Mouse (Mus musculus): ENCODE data around the gene Olfr394. TPM values are rescaled to one million over a fixed set of nuclear protein-coding genes. Genes with fewer than 3 reads are reported as not detected.
"Not testable (repeated sequence)": the region's sequence is repeated elsewhere in the genome, so short reads cannot be mapped to it uniquely, and the experiment has no call there.

Gene Olfr394
- polyA plus RNA-seq (2014; fragmentation: Nextera tagmentation; extraction: Ambion mirVana): not detected in 2 replicates

- 86% methylated on average over 1 of the region's 1 CpGs for WGBS
- Histone ChIP-seq H3K4me3 (ENCODE audit: low read depth, low read length) (no peak within 1 kb of the TSS), H3K36me3 (ENCODE audit: control insufficient read depth, insufficient read depth, low read length) (no peaks in the 10 kb centered on the region), H3K4me1 (ENCODE audit: control insufficient read depth, insufficient read depth, low read length) (no peaks in the 10 kb centered on the region), H3K9ac (replicated peaks; ENCODE audit: low read depth, low read length) (no peak within 1 kb of the TSS), H3K27ac (ENCODE audit: low read depth, low read length) (no peak within 1 kb of the TSS), H3K27me3 (ENCODE audit: control insufficient read depth, insufficient read depth, low read length) (no peaks in the 10 kb centered on the region), H3K9me3 (ENCODE audit: control insufficient read depth, low read length) (no peaks in the 10 kb centered on the region), H3K4me2 (ENCODE audit: low read depth, low read length) (no peak within 1 kb of the TSS)
- no peak for ATAC-seq (ENCODE audit: low read depth)
These were observed at the start of gene Olfr394 for GRCm38 (mm10) chr11:73890671-73891070. Gene Olfr394, minus strand, starts transcription at chr11:73890771.

- no peak within 1 kb of the TSS for H3K4me2 ChIP-seq (ENCODE audit: low read depth, low read length)
- H3K4me3 ChIP-seq (ENCODE audit: low read depth, low read length): no peak within 1 kb of the TSS
- H3K27me3 ChIP-seq (ENCODE audit: control insufficient read depth, insufficient read depth, low read length): no peaks in the 10 kb centered on the region
- no peaks in the 10 kb centered on the region for H3K4me1 ChIP-seq (ENCODE audit: control insufficient read depth, insufficient read depth, low read length)
- H3K27ac ChIP-seq (ENCODE audit: low read depth, low read length): no peak within 1 kb of the TSS
- H3K9ac ChIP-seq (replicated peaks; ENCODE audit: low read depth, low read length): no peak within 1 kb of the TSS
- no peak for ATAC-seq (ENCODE audit: low read depth)
- no peaks in the 10 kb centered on the region; the same call in 1 of the 2 replicates for H3K9me3 ChIP-seq (ENCODE audit: control insufficient read depth, low read length)
- no peaks in the 10 kb centered on the region for H3K36me3 ChIP-seq (ENCODE audit: control insufficient read depth, insufficient read depth, low read length)
These were observed 45.8 kb upstream of the Olfr394 start, which contains the start of gene Olfr23 for GRCm38 (mm10) chr11:73936377-73936776. Gene Olfr23, plus strand, starts transcription at chr11:73936677.

GRCm38 (mm10) chr11:73909199-73909598 is 18.6 kb upstream of the Olfr394 start, which contains the start of gene Olfr395:
Gene Olfr395, minus strand, starts transcription at chr11:73909299.
- not testable (repeated sequence) for H3K4me1 ChIP-seq (ENCODE audit: control insufficient read depth, insufficient read depth, low read length); H3K27me3 ChIP-seq (ENCODE audit: control insufficient read depth, insufficient read depth, low read length); H3K36me3 ChIP-seq (ENCODE audit: control insufficient read depth, insufficient read depth, low read length); H3K4me3 ChIP-seq (ENCODE audit: low read depth, low read length); H3K27ac ChIP-seq (ENCODE audit: low read depth, low read length); H3K9me3 ChIP-seq (ENCODE audit: control insufficient read depth, low read length); H3K9ac ChIP-seq (replicated peaks; ENCODE audit: low read depth, low read length); ATAC-seq (ENCODE audit: low read depth); H3K4me2 ChIP-seq (ENCODE audit: low read depth, low read length)
- 86% methylated on average over 4 of the region's 4 CpGs for WGBS

GRCm38 (mm10) chr11:73851354-73851753 is 39.2 kb downstream of the Olfr394 start, which contains the start of gene Olfr393:
Gene Olfr393, minus strand, starts transcription at chr11:73851454.
- Histone ChIP-seq H3K27me3 (ENCODE audit: control insufficient read depth, insufficient read depth, low read length) (no peaks in the 10 kb centered on the region), H3K4me2 (ENCODE audit: low read depth, low read length) (no peak within 1 kb of the TSS), H3K9ac (replicated peaks; ENCODE audit: low read depth, low read length) (no peak within 1 kb of the TSS), H3K36me3 (ENCODE audit: control insufficient read depth, insufficient read depth, low read length) (no peaks in the 10 kb centered on the region), H3K9me3 (ENCODE audit: control insufficient read depth, low read length) (no peaks in the 10 kb centered on the region), H3K27ac (ENCODE audit: low read depth, low read length) (no peak within 1 kb of the TSS), H3K4me3 (ENCODE audit: low read depth, low read length) (no peak within 1 kb of the TSS), H3K4me1 (ENCODE audit: control insufficient read depth, insufficient read depth, low read length) (no peaks in the 10 kb centered on the region)
- no peak for ATAC-seq (ENCODE audit: low read depth)

Other genes starting within 250 kb of the Olfr394 start
- gene Zfp735, start 202.0 kb downstream of the Olfr394 start, polyA plus RNA-seq (2014; fragmentation: Nextera tagmentation; extraction: Ambion mirVana): not detected in 2 replicates
- not detected in 2 replicates for gene Olfr389, start 110.1 kb downstream of the Olfr394 start, polyA plus RNA-seq (2014; fragmentation: Nextera tagmentation; extraction: Ambion mirVana)
- gene Olfr390, start 107.8 kb downstream of the Olfr394 start, polyA plus RNA-seq (2014; fragmentation: Nextera tagmentation; extraction: Ambion mirVana): not detected in 2 replicates
- gene Olfr391-ps, start 87.7 kb downstream of the Olfr394 start, polyA plus RNA-seq (2014; fragmentation: Nextera tagmentation; extraction: Ambion mirVana): not detected in 2 replicates
- not detected in 2 replicates for gene Olfr392, start 73.7 kb downstream of the Olfr394 start, polyA plus RNA-seq (2014; fragmentation: Nextera tagmentation; extraction: Ambion mirVana)
- gene Olfr393, start 39.3 kb downstream of the Olfr394 start, polyA plus RNA-seq (2014; fragmentation: Nextera tagmentation; extraction: Ambion mirVana): not detected in 2 replicates
- gene Olfr395, start 18.5 kb upstream of the Olfr394 start, polyA plus RNA-seq (2014; fragmentation: Nextera tagmentation; extraction: Ambion mirVana): not detected in 2 replicates
- not detected in 2 replicates for gene Olfr23, start 45.9 kb upstream of the Olfr394 start, polyA plus RNA-seq (2014; fragmentation: Nextera tagmentation; extraction: Ambion mirVana)
- not detected in 2 replicates for gene Olfr397, start 70.0 kb upstream of the Olfr394 start, polyA plus RNA-seq (2014; fragmentation: Nextera tagmentation; extraction: Ambion mirVana)
- not detected in 2 replicates for gene Olfr398, start 99.6 kb upstream of the Olfr394 start, polyA plus RNA-seq (2014; fragmentation: Nextera tagmentation; extraction: Ambion mirVana)
- not detected in 2 replicates for gene Olfr139, start 165.8 kb upstream of the Olfr394 start, polyA plus RNA-seq (2014; fragmentation: Nextera tagmentation; extraction: Ambion mirVana)
- not detected in 2 replicates for gene Olfr399, start 165.8 kb upstream of the Olfr394 start, polyA plus RNA-seq (2014; fragmentation: Nextera tagmentation; extraction: Ambion mirVana)
- not detected in 2 replicates for gene Zfp616, start 179.2 kb upstream of the Olfr394 start, polyA plus RNA-seq (2014; fragmentation: Nextera tagmentation; extraction: Ambion mirVana)
- gene Olfr401, start 222.9 kb upstream of the Olfr394 start, polyA plus RNA-seq (2014; fragmentation: Nextera tagmentation; extraction: Ambion mirVana): not detected in 2 replicates

Measured in neural tube, embryonic 14.5 days (tissue).